Mouse (Mus musculus): Measurements from ENCODE around the gene Nol4l. TPM values are rescaled to one million over a fixed set of nuclear protein-coding genes. Genes with fewer than 3 reads are reported as not detected.
A peak's percentile ranks its signal among the peaks of the same experiment; 100 is the strongest.
"Not testable (repeated sequence)": the region's sequence is repeated elsewhere in the genome, so short reads cannot be mapped to it uniquely, and the experiment has no call there.

The Nol4l gene
- total RNA-seq, 1 experiment from 2014 or later, result 16.1 TPM

GRCm38 (mm10) chr2:153512416-153513323, 17.1 kb downstream of the Nol4l start:
- no peak for DNase-seq

GRCm38 (mm10) chr2:153511562-153511961, 18.2 kb downstream of the Nol4l start:
- DNase-seq, result no peak

- DNase-seq, result no peak
Measured at GRCm38 (mm10) chr2:153510136-153510535, 19.6 kb downstream of the Nol4l start.

GRCm38 (mm10) chr2:153509211-153510029, 20.4 kb downstream of the Nol4l start:
- DNase-seq, result peak; percentile 68

DNA sequence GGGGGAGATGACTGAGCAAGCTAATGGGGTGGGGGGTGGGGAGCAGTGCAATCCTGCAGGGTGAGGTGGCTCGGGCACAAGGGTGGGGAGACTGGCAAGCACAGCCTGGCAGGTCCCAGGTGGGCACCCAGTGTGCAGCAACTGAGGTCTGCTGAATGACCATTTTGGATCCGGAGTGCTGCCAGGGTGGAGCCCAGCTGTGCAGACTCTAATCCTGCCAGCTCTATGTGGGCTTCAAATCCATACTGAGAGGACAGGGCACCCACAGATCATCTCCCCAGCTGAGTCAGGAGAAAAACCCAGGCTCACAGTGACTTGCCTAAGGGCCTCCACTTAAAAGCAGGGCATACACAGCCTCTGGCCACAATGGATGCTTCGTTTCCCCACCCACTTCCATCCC, 21.4 kb downstream of the Nol4l start:
- DNase-seq, result no peak

- DNase-seq, result no peak
Measured at GRCm38 (mm10) chr2:153507969-153508368, 21.8 kb downstream of the Nol4l start.

- DNase-seq, result no peak
Measured at GRCm38 (mm10) chr2:153506385-153506784, 23.4 kb downstream of the Nol4l start.

DNA sequence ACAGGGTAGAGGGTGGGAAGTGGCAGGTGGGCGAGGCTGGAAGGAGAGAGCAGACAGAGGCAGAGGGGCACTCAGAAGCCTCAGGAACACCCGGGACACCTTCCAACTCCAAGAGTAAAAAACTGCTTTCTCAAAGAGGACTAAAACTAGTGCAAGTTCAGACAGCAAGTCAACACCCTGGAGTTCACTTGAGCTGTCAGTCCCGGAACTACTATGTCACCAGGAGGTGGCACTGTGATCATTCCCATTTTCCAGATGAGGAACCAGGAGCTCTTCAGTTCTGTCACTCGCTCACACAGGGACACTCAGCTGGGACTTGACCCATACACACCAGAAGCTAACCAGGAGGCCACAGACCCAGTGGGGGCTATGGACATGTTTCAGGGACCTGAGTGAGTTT, 30.6 kb downstream of the Nol4l start:
- peak; percentile 43 for DNase-seq

- DNase-seq, result no peak
Measured at GRCm38 (mm10) chr2:153496898-153497297, 32.9 kb downstream of the Nol4l start.

DNA sequence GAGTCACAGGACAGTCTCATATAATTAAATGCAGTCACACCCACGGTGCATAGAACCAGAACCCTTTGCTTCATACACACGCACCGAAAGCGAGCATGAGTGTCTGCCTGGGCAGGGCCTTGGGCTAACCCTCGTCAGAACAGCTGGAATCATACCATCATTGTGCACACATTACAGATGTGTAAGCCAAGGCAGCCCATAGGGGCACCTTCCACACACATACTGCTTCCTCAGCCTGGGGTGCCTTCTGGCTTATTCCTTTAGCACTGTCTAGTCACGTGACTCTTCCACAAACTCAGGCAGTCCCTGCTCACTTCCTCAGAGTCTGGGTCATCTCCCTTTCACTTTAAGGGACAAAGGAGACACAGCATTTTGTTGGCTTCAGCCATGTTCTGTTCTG, 33.5 kb downstream of the Nol4l start:
- DNase-seq, result no peak

DNA sequence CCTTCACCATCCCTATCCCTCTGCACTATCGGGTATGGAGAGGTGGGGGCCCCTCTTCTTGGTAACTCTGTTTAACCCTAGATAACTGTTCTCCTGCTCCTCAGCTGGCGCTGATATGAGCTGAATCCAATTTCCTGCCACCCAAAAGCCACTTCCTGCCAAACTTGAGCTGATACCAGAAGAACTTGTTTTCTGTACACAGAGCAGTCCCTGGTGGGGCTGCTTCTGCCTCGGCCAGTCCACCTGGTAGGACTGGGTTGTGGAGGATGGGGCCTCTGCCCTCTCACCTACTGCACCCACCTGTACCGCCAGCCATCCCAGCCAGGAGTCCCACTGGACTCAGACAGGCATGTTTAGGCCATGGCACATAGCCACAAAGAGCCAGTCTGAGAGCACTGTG, 34.0 kb downstream of the Nol4l start:
- DNase-seq, result no peak

DNA sequence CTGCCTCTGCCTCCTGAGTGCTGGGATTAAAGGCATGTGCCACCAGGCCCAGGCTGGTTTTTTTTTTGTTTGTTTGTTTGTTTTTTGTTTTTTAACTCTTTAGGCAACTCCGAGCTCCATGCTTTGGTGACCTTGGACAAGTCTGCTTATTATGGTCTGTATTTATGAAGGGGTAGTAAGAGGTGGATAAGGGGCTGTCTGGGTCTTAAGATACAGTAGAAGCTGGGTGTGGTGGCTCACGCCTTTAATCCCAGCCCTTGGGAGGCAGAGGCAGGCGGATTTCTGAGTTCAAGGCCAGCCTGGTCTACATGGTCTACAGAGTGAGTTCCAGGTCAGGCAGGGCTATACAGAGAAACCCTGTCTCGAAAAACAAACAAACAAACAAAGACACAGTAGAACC, 34.4 kb downstream of the Nol4l start:
- not testable (repeated sequence) for DNase-seq

DNA sequence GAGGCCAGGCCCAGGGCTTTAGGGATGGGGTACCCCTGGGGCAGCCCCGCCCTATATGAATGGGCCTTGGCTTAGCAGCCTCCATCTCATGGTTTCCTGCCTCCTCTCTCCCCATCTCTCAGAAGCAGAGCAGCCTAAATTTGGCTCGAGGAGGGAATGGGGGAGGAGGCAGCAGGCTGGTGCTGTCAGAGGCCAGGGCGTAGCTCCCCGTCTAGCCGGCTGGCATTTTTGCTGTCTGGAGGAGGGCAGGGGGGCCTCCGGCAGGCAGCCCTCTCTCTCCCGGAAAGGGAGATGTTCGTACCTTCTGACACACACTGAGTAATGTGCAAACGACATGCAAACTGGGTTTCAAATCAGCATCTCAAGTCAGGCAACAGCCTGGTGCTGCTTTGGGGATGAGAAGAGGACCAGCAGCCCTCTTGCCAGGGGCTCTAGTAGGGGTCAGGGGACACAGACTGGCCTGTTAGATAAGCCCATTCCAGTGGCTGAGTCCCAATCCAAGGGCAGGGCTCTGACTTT, 35.4 kb downstream of the Nol4l start:
- DNase-seq, result no peak

DNA sequence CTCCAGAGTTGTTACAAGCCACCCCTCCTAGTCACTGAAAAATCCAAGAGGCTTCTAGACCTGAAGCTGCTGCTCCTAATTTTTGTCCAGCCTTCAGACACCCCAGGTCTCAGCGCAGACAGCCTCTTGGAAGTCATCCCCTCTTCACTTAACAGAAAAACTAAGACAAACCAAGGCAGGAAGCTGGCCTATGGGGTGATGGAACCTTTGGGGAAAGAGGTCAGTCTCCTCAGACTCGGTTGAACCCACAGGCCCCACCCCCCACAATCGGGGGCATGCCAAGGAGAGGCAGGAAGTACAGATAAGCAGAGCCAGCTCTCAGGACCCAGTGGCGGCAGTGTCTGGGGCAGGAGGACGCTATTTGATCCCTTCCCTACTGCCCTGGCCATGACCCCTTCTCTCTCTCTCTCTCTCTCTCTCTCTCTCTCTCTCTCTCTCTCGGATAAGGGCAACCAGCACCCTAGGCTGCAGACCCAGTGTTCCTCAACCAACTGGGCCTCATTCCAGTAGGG, 35.9 kb downstream of the Nol4l start:
- DNase-seq, result peak; percentile 2

DNA sequence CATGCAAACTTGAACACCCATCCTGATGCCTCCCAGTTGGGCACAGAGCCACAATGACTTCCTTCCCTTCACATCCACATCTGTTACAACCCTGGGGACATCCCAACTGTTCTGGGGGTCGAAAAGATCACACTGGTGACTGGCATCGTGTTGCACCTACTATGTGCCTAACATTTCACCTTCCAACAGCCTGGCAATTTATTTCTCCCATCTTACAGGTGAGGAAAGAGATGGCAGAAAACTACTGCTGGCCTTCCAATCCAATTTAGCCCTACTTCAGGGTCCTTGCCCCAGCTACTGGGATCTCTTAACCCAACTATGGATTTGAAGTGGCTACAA, 36.4 kb downstream of the Nol4l start:
- DNase-seq, result no peak

GRCm38 (mm10) chr2:153492573-153493392, 37.0 kb downstream of the Nol4l start, which contains the start of gene 4930404H24Rik:
Gene 4930404H24Rik, plus strand, starts transcription at chr2:153492790.
- peak; percentile 82 for DNase-seq

DNA sequence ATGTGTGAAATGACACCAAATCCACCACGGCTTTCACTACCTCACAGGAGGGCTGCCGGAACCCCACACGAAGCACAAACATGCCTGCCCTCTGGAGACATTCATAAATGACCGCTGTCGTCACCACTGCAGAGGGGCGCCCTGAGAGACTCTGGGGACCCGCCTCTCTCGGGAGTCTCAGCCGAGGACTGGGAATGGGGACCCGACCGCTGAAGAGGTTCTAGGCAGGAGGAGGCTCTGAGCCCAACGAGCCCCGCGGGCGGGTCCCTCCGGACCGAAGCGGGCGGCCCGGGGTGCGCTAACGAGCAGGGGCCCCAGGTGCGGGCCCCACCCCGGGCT, 37.6 kb downstream of the Nol4l start:
- DNase-seq, result no peak

DNA sequence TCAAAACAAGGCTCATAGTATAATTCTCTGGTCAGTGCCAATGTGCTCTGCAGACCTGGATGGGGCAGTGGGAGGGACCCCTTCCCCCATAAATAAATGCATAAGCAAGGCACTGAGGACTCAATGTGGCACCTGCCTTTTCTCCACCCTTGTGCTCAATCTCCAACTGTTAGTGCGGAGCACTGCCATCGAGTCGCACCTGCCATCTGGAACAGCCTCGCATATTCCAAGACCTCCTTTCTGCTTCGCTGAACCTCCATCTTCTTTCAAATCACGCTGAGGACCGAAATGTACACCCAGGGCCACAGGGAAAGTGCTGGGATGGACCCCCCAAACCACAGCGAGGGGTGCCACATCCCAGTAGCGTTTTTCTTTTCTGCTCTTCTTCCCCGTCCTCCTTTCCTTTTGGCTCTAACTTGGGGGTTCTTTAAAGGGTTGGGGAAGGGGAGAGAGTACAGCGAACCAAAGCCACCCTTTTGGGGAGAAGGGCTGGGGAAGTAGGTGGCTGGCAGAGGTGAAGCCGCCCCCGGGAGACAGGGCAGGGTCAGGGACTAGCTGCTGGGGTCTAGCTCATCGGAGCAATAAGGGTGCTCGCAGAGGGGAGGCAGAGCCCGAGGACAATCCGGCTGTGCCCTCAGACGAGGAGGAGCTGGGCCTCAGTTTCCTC, 38.1 kb downstream of the Nol4l start:
- peak; percentile 1 for DNase-seq

GRCm38 (mm10) chr2:153490940-153491339, 38.8 kb downstream of the Nol4l start:
- DNase-seq, result peak; percentile 3

GRCm38 (mm10) chr2:153490116-153490515, 39.7 kb downstream of the Nol4l start:
- DNase-seq, result no peak

DNA sequence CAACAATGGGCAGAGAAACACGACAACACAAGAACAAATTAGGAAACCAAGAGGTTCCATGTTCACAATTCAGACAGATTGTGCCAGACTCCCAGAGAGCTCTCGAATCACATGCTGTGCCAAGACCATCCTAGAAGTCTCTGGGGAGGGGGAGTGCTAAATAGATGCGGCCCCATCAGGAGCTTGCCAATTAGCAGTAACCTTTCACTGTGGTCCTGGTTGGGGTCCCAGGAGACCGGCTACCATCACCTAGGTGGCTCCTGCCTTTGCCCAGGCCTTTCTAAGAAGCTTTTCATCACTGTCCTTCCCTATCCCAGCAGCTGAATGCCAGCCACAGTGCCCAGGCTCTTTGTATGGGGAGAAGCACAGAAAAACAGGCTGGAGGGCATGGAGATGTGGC, 45.7 kb downstream of the Nol4l start:
- DNase-seq, result no peak
